Mouse (Mus musculus): ENCODE measurements around the gene Gsg1. TPM values are rescaled to one million over a fixed set of nuclear protein-coding genes. Genes with fewer than 3 reads are reported as not detected.

Gene Gsg1
- total RNA-seq, 2 experiments from 2014 or later, result 0.44 to 0.65 TPM

- DNase-seq, result no peak
These were observed 48.3 kb downstream of the Gsg1 start for GRCm38 (mm10) chr6:135205802-135206201.

- DNase-seq, result no peak
These were observed 49.3 kb downstream of the Gsg1 start for GRCm38 (mm10) chr6:135204869-135205268.

- no peak for DNase-seq
These were observed 50.4 kb downstream of the Gsg1 start for GRCm38 (mm10) chr6:135203737-135204136.

GRCm38 (mm10) chr6:135202668-135203067 is 51.5 kb downstream of the Gsg1 start:
- DNase-seq, result no peak

- DNase-seq, result no peak
These were observed 53.8 kb downstream of the Gsg1 start for GRCm38 (mm10) chr6:135200122-135200957.

GRCm38 (mm10) chr6:135198726-135199125 is 55.4 kb downstream of the Gsg1 start:
- no peak for DNase-seq

- peak; percentile 85 to 89 for DNase-seq
These were observed 56.1 kb downstream of the Gsg1 start, which contains the start of the genes Fam234b and Hebp1 for GRCm38 (mm10) chr6:135197921-135198532. TSS of gene Fam234b (plus strand) at chr6:135197977. TSS of gene Hebp1 (minus strand) at chr6:135198022.

GRCm38 (mm10) chr6:135197446-135197845 is 56.7 kb downstream of the Gsg1 start:
- DNase-seq, result no peak

GRCm38 (mm10) chr6:135196707-135197106 is 57.4 kb downstream of the Gsg1 start:
- no peak for DNase-seq

- DNase-seq, result no peak
These were observed 59.2 kb downstream of the Gsg1 start for GRCm38 (mm10) chr6:135194907-135195306.

GRCm38 (mm10) chr6:135193733-135194132 is 60.4 kb downstream of the Gsg1 start:
- DNase-seq, result peak in 1 of 2 experiments; percentile 8

- DNase-seq, result peak in 1 of 2 experiments; percentile 10
These were observed 61.2 kb downstream of the Gsg1 start for GRCm38 (mm10) chr6:135192993-135193392.

GRCm38 (mm10) chr6:135191906-135192305 is 62.2 kb downstream of the Gsg1 start:
- peak in 1 of 2 experiments; percentile 4 for DNase-seq

- DNase-seq, result no peak
These were observed 64.0 kb downstream of the Gsg1 start for GRCm38 (mm10) chr6:135190122-135190521.

- DNase-seq, result no peak
These were observed 65.5 kb downstream of the Gsg1 start for GRCm38 (mm10) chr6:135188629-135189028.

Other genes with a start within 250 kb of the Gsg1 start
- gene Ddx47, start 242.7 kb downstream of the Gsg1 start, total RNA-seq (2021), result 10 to 100 TPM; 38.9 to 39.8 TPM
- gene Gprc5a, start 188.7 kb downstream of the Gsg1 start, total RNA-seq (2021), result 1 to 10 TPM; 2.6 to 3.8 TPM
- gene Gprc5d, start 136.1 kb downstream of the Gsg1 start, total RNA-seq (2021), result not detected
- 1 to 10 TPM; 7.7 to 9.0 TPM for gene Fam234b, start 56.4 kb downstream of the Gsg1 start, total RNA-seq (2021)
- 10 to 100 TPM; 64.7 to 68.9 TPM for gene Hebp1, start 56.3 kb downstream of the Gsg1 start, total RNA-seq (2021)
- not detected for gene Pbp2, start 56.1 kb upstream of the Gsg1 start, total RNA-seq (2021)
- gene Emp1, start 108.2 kb upstream of the Gsg1 start, total RNA-seq (2021), result 10 to 100 TPM; 39.9 to 43.1 TPM